Mouse (Mus musculus): ENCODE data around the gene Kdm5a. TPM values are rescaled to one million over a fixed set of nuclear protein-coding genes. Genes with fewer than 3 reads are reported as not detected.

Gene Kdm5a
- polyA plus RNA-seq, 1 experiment from 2014 or later, result 38.9 TPM

DNA sequence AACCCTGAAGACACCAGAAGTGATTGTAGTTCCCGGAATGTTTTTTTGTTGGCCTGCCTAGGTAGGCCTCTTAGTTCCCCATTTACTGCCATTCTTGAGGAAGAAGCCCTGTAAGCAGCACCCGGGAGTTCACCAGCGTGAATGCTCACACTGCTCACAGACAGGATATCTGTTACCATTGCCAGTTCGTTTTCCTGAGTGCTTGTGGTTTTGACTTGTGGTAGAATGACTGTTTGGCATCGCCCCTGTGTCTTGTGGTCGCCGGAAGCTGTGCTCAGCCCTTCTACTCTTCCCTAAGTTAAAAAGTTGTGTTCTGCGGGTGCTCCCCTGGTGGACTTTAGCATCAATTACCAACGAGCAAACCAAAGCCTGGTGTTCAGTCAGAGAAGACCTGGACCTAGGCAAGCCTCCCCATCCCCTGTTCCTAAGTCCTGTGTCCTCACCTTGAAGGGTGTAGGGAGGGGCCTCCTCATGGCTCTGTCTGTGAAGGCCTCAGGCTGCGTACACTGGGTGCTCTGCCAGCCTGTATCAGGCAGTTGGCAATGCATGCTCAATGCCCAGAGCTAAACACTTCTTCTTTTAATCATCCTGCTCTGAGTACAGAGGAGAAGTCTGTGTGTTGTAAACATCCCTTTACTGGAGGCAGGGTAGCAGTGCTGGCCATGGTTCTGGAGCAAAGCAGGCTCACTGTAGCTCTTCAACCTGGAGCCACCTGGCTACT is 102.8 kb downstream of the Kdm5a start:
- DNase-seq (ENCODE audit: low spot score), result no peak
- H3K9me3 ChIP-seq, result no peaks in the 10 kb centered on the region
- H3K4me1 ChIP-seq, result peaks cover 33% of the 10 kb centered on the region
- peaks cover 37% of the 10 kb centered on the region for H3K27me3 ChIP-seq (ENCODE audit: insufficient read depth, poor library complexity, severe bottlenecking)
- no peak overlapping the region for H3K4me3 ChIP-seq
- no peaks in the 10 kb centered on the region for H3K36me3 ChIP-seq
- WGBS, result 77% methylated on average over 10 of the region's 10 CpGs
- H3K27ac ChIP-seq, result no peak overlapping the region

GRCm38 (mm10) chr6:120468259-120468658 is 104.3 kb downstream of the Kdm5a start:
- H3K4me3 ChIP-seq, result no peak overlapping the region
- no peaks in the 10 kb centered on the region for H3K9me3 ChIP-seq
- no peak for DNase-seq (ENCODE audit: low spot score)
- H3K27ac ChIP-seq, result no peak overlapping the region
- 91% methylated on average over 4 of the region's 4 CpGs for WGBS
- H3K36me3 ChIP-seq, result no peaks in the 10 kb centered on the region
- peaks cover 44% of the 10 kb centered on the region for H3K4me1 ChIP-seq
- H3K27me3 ChIP-seq (ENCODE audit: insufficient read depth, poor library complexity, severe bottlenecking), result peaks cover 22% of the 10 kb centered on the region

DNA sequence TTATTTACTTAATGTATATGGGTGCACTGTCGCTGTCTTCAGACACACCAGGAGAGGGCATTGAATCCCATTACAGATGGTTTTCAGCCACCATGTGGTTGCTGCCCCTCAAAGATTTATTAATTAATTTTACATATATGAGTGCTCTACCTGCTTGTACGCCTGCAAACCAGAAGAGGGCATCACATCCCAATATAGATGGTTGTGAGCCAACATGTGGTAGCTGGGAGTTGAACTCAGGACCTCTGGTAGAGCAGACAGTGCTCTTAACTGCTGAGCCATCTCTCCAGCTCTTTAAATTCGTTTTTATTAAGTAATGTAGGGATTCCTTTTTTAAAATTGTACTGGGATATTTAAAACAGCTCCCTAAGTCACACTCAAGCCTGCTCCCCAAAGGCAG is 105.3 kb downstream of the Kdm5a start:
- Histone ChIP-seq H3K27me3 (ENCODE audit: insufficient read depth, poor library complexity, severe bottlenecking) (peaks cover 12% of the 10 kb centered on the region), H3K4me1 (peaks cover 39% of the 10 kb centered on the region), H3K9me3 (no peaks in the 10 kb centered on the region), H3K36me3 (no peaks in the 10 kb centered on the region), H3K27ac (no peak overlapping the region), H3K4me3 (no peak overlapping the region)
- no peak for DNase-seq (ENCODE audit: low spot score)
- 64% methylated on average over 3 of the region's 3 CpGs for WGBS

GRCm38 (mm10) chr6:120469770-120470169 is 105.8 kb downstream of the Kdm5a start:
- Histone ChIP-seq H3K27me3 (ENCODE audit: insufficient read depth, poor library complexity, severe bottlenecking) (peaks cover 8% of the 10 kb centered on the region), H3K36me3 (no peaks in the 10 kb centered on the region), H3K4me1 (peaks cover 38% of the 10 kb centered on the region), H3K27ac (no peak overlapping the region), H3K4me3 (no peak overlapping the region), H3K9me3 (no peaks in the 10 kb centered on the region)
- DNase-seq (ENCODE audit: low spot score), result no peak

DNA sequence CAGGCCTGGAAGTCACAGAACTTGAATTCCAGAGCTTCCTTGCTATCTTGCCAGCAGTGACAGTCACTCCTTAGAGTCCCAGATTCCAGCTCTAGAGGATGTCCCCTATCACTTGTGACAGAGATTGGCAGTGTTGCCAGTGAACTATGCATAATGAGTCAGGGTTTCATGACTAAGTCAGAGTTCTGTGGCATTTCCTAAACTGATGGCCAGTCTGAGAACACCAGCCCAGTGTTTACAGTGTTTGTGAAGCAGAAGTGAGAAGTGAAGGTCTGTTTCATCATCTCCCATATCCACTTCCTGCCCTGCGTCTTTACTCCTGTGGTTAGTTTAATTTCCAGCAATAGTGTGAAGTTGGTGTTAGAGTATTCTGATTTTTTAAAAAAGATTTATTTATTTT is 106.7 kb downstream of the Kdm5a start:
- Histone ChIP-seq H3K4me3 (no peak overlapping the region), H3K9me3 (no peaks in the 10 kb centered on the region), H3K36me3 (no peaks in the 10 kb centered on the region), H3K27ac (peak overlapping the region; percentile 57), H3K4me1 (peaks cover 38% of the 10 kb centered on the region), H3K27me3 (ENCODE audit: insufficient read depth, poor library complexity, severe bottlenecking) (peaks cover 3% of the 10 kb centered on the region; the same call in 1 of the 2 replicates)
- WGBS, result 68% methylated on average over 1 of the region's 1 CpGs
- DNase-seq (ENCODE audit: low spot score), result no peak

GRCm38 (mm10) chr6:120471991-120472441 is 108.1 kb downstream of the Kdm5a start:
- peak overlapping the region; percentile 63 for H3K27ac ChIP-seq
- H3K4me3 ChIP-seq, result 0 out of 2 replicates have a peak overlapping the region, but pooled peaks have one; percentile 10
- 0 out of 2 replicates have a peak, but pooled peaks cover 3% of the 10 kb centered on the region for H3K27me3 ChIP-seq (ENCODE audit: insufficient read depth, poor library complexity, severe bottlenecking)
- H3K9me3 ChIP-seq, result no peaks in the 10 kb centered on the region
- DNase-seq (ENCODE audit: low spot score), result no peak
- WGBS, result 5% methylated on average over 5 of the region's 5 CpGs
- H3K36me3 ChIP-seq, result no peaks in the 10 kb centered on the region
- H3K4me1 ChIP-seq, result peaks cover 38% of the 10 kb centered on the region

- 33% methylated on average over 8 of the region's 8 CpGs for WGBS
- Histone ChIP-seq H3K27ac (peak overlapping the region; percentile 63), H3K4me1 (peaks cover 38% of the 10 kb centered on the region), H3K27me3 (ENCODE audit: insufficient read depth, poor library complexity, severe bottlenecking) (0 out of 2 replicates have a peak, but pooled peaks cover 3% of the 10 kb centered on the region), H3K4me3 (no peak overlapping the region), H3K36me3 (no peaks in the 10 kb centered on the region), H3K9me3 (no peaks in the 10 kb centered on the region)
- DNase-seq (ENCODE audit: low spot score), result no peak
These were observed 108.7 kb downstream of the Kdm5a start for GRCm38 (mm10) chr6:120472455-120473140.

DNA sequence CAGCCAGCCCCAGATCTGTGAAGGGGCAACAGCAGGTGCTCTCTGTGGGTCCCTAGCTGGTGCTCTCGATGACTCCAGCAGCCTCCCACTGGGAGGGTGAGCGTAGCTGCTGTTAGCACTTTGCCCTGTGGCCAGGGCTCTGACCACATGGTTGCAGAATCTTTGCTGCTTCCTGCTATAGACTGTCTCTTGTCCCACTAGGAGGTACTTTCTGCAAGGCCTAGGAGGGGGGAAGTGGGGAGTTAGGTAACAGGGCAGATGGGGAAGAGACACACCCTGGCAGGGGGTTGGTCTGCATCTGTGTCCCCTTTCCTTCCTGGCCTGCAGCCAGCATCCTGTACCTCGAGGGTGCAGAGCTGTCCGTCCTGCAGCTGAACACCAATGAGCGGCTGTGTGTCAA is 109.5 kb downstream of the Kdm5a start:
- Histone ChIP-seq H3K4me1 (peaks cover 38% of the 10 kb centered on the region), H3K4me3 (no peak overlapping the region), H3K27me3 (ENCODE audit: insufficient read depth, poor library complexity, severe bottlenecking) (0 out of 2 replicates have a peak, but pooled peaks cover 3% of the 10 kb centered on the region), H3K9me3 (no peaks in the 10 kb centered on the region), H3K27ac (peak overlapping the region; percentile 6; the same call in 1 of the 2 replicates), H3K36me3 (no peaks in the 10 kb centered on the region)
- WGBS, result 37% methylated on average over 5 of the region's 5 CpGs
- no peak for DNase-seq (ENCODE audit: low spot score)

DNA sequence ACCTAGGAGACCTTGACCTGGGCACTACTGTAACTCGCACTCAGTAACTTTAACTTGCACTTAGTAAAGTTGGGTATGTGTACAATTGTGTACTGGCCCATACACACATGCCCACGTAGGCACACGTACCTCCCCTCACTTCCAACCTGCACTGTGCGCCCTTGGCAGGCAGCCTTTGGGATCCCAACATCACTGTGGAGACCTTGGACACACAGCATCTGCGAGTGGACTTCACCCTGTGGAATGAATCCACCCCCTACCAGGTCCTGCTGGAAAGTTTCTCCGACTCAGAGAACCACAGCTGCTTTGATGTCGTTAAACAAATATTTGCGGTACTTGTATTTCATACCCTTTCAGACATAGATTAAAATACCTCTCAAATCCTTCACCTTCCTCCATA is 111.4 kb downstream of the Kdm5a start:
- Histone ChIP-seq H3K27me3 (ENCODE audit: insufficient read depth, poor library complexity, severe bottlenecking) (0 out of 2 replicates have a peak, but pooled peaks cover 3% of the 10 kb centered on the region), H3K4me3 (no peak overlapping the region), H3K27ac (no peak overlapping the region), H3K4me1 (peaks cover 28% of the 10 kb centered on the region), H3K36me3 (no peaks in the 10 kb centered on the region), H3K9me3 (no peaks in the 10 kb centered on the region)
- 85% methylated on average over 8 of the region's 8 CpGs for WGBS
- DNase-seq (ENCODE audit: low spot score), result no peak

- H3K9me3 ChIP-seq, result no peaks in the 10 kb centered on the region
- H3K27me3 ChIP-seq (ENCODE audit: insufficient read depth, poor library complexity, severe bottlenecking), result 0 out of 2 replicates have a peak, but pooled peaks cover 3% of the 10 kb centered on the region
- peaks cover 13% of the 10 kb centered on the region for H3K4me1 ChIP-seq
- peaks cover 8% of the 10 kb centered on the region for H3K36me3 ChIP-seq
- no peak overlapping the region for H3K4me3 ChIP-seq
- DNase-seq (ENCODE audit: low spot score), result no peak
- no peak overlapping the region for H3K27ac ChIP-seq
- 69% methylated on average over 2 of the region's 2 CpGs for WGBS
These were observed 115.4 kb downstream of the Kdm5a start for GRCm38 (mm10) chr6:120479302-120479701.

- Histone ChIP-seq H3K9me3 (no peaks in the 10 kb centered on the region), H3K27ac (no peak overlapping the region), H3K27me3 (ENCODE audit: insufficient read depth, poor library complexity, severe bottlenecking) (peaks cover 3% of the 10 kb centered on the region; the same call in 1 of the 2 replicates), H3K4me1 (peaks cover 13% of the 10 kb centered on the region), H3K36me3 (peaks cover 8% of the 10 kb centered on the region), H3K4me3 (no peak overlapping the region)
- DNase-seq (ENCODE audit: low spot score), result no peak
- WGBS, result 89% methylated on average over 5 of the region's 5 CpGs
These were observed 116.4 kb downstream of the Kdm5a start for GRCm38 (mm10) chr6:120480361-120480760.

GRCm38 (mm10) chr6:120481538-120481937 is 117.6 kb downstream of the Kdm5a start:
- H3K4me1 ChIP-seq, result peaks cover 13% of the 10 kb centered on the region
- H3K9me3 ChIP-seq, result no peaks in the 10 kb centered on the region
- H3K4me3 ChIP-seq, result no peak overlapping the region
- peaks cover 8% of the 10 kb centered on the region for H3K36me3 ChIP-seq
- DNase-seq (ENCODE audit: low spot score), result no peak
- peaks cover 8% of the 10 kb centered on the region; the same call in 1 of the 2 replicates for H3K27me3 ChIP-seq (ENCODE audit: insufficient read depth, poor library complexity, severe bottlenecking)
- WGBS, result 89% methylated on average over 6 of the region's 6 CpGs
- no peak overlapping the region for H3K27ac ChIP-seq

GRCm38 (mm10) chr6:120482021-120482420 is 118.1 kb downstream of the Kdm5a start:
- H3K27ac ChIP-seq, result no peak overlapping the region
- H3K4me3 ChIP-seq, result no peak overlapping the region
- H3K9me3 ChIP-seq, result no peaks in the 10 kb centered on the region
- DNase-seq (ENCODE audit: low spot score), result no peak
- H3K27me3 ChIP-seq (ENCODE audit: insufficient read depth, poor library complexity, severe bottlenecking), result peaks cover 8% of the 10 kb centered on the region; the same call in 1 of the 2 replicates
- H3K4me1 ChIP-seq, result peaks cover 13% of the 10 kb centered on the region
- 90% methylated on average over 14 of the region's 14 CpGs for WGBS
- H3K36me3 ChIP-seq, result peaks cover 8% of the 10 kb centered on the region
